Mouse (Mus musculus): ENCODE results near the gene Tspan15.

DNA sequence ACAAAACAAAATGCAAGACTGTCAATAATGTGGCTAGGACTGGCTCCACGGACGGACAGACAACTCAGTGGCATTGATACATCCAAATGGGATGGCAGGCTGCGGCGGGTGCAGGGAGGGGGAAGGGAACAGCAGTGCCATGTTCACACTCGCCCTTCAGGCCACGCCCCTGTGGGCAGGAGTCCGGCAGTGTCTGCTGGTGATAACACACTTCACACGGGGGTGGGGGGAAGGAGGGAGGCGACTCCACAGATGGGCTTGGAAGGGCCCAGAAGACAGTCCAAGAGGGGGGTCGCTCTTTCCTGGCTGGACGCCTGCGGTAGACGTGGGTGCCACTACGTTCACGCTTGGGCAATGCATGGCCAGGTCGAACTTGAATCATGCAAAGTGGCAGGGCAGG is 38.2 kb upstream of the Tspan15 start:
- no peak for TF ChIP-seq CTCF (IDR thresholded peaks at IDR 0.05; ENCODE audit: low read depth, low read length)
- TF ChIP-seq GATA1 (IDR thresholded peaks at IDR 0.05; ENCODE audit: borderline replicate concordance, low read length) = no peak
